23 mouse cellular contexts compared by ENCODE assay signal in genomic region chr19:11316786-11317185, GRCm38 (mm10). TPM values are rescaled to one million over a fixed set of nuclear protein-coding genes. Genes with fewer than 3 reads are reported as not detected.
"Had no signal": no experiment of that assay in that cellular context is flagged by ENCODE, and none has a peak within 500 bp of the region (broad histone marks: within the 10 kb centered on the region; RNA-seq: fewer than 3 reads in every experiment).

No protein-coding gene starts in this region.

- H3K4me1 ChIP-seq: neural tube, embryonic 15.5 days; stomach, embryonic 15.5 days had no signal

- H3K27ac ChIP-seq: neural tube, embryonic 15.5 days; stomach, embryonic 15.5 days; stomach, postnatal 0 days had no signal

- H3K9me3 ChIP-seq: neural tube, embryonic 15.5 days; stomach, embryonic 15.5 days had no signal

- H3K9ac ChIP-seq: neural tube, embryonic 15.5 days; stomach, embryonic 15.5 days had no signal

- DNase-seq: retina, postnatal 1 day; right cerebral cortex, adult 18-20 months; right cerebral cortex, postnatal 14 days; right cerebral cortex, postnatal 25 days; right cerebral cortex, postnatal 4 days; spleen, adult 18-20 months; thymus, adult 18-20 months; thymus, adult 2 months; thymus, postnatal 14 days; thymus, postnatal 25 days; thymus, postnatal 36 days; thymus, postnatal 4 days had no signal

- H3K4me3 ChIP-seq: neural tube, embryonic 15.5 days; stomach, embryonic 15.5 days had no signal

- H3K36me3 ChIP-seq: neural tube, embryonic 15.5 days; stomach, embryonic 15.5 days had no signal

- H3K4me2 ChIP-seq: neural tube, embryonic 15.5 days; stomach, embryonic 15.5 days had no signal

- H3K27me3 ChIP-seq: neural tube, embryonic 15.5 days; stomach, embryonic 15.5 days had no signal

RNA-seq across cellular contexts. Expression of gene Ms4a14, which starts 2.5 kb away (rescaled TPM):
- total RNA-seq: neutrophil, adult 5-6 weeks had no signal
- polyA plus RNA-seq: neural tube, embryonic 14.5 days; stomach, embryonic 14.5 days had no signal

RNA-seq across cellular contexts. Expression of gene Ms4a7, which starts 19.2 kb away (rescaled TPM):
- total RNA-seq: neutrophil, adult 5-6 weeks had no signal

RNA-seq across cellular contexts. Expression of gene Ms4a5, which starts 33.1 kb away (rescaled TPM):
- total RNA-seq: neutrophil, adult 5-6 weeks had no signal
- polyA plus RNA-seq: neural tube, embryonic 14.5 days; neural tube, embryonic 15.5 days; small intestine, adult 2 months; spleen, adult 2 months; stomach, embryonic 14.5 days; stomach, embryonic 15.5 days; stomach, embryonic 16.5 days; stomach, postnatal 0 days; thymus, adult 2 months; thymus, postnatal 0 days; urinary bladder, adult 2 months had no signal

RNA-seq across cellular contexts. Expression of gene Ms4a1, which starts 50.7 kb away (rescaled TPM):
- polyA plus RNA-seq: neural tube, embryonic 14.5 days; stomach, embryonic 15.5 days; stomach, embryonic 16.5 days had no signal

RNA-seq across cellular contexts. Expression of gene Ms4a4a, which starts 58.5 kb away (rescaled TPM):
- polyA plus RNA-seq: neural tube, embryonic 14.5 days had no signal
